Mouse (Mus musculus) ovary, postnatal 14 days (tissue): ENCODE results near the gene Igfbp1.
"Not testable (repeated sequence)": the region's sequence is repeated elsewhere in the genome, so short reads cannot be mapped to it uniquely, and the experiment has no call there.

Experiments used
- DNase-seq: peaks from one replicate; pipeline ENCODE4 v3.0.0; 2022; ENCODE audit warnings: low spot score

Igfbp1 gene

DNA sequence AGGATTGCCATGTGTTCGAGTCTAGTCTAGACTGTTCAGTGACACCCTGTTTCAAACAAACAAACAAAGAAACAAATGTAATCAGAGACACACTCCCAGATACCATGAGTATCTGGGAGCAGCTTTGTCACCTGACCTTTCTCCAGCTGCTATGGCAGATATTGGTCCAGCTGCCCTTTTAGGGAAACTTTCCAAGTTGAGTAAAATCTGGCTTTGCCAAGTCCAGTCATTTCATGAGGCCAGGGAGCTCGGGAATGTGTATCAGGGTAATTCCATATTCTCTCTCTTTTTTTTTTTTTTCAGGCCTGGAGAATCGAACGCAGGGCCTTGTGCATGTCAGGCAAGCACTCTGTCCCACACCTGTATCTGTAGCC, 2.3 kb upstream of the Igfbp1 start:
- no peak for DNase-seq

- DNase-seq: no peak
These were observed 424 bp downstream of the Igfbp1 start for GRCm38 (mm10) chr11:7198006-7198405.

GRCm38 (mm10) chr11:7198481-7199256, 1.1 kb downstream of the Igfbp1 start:
- DNase-seq: no peak

- DNase-seq: peak; percentile 55
These were observed 2.3 kb downstream of the Igfbp1 start for GRCm38 (mm10) chr11:7199736-7200392.

- DNase-seq: no peak
These were observed 2.8 kb downstream of the Igfbp1 start for GRCm38 (mm10) chr11:7200393-7200783.

GRCm38 (mm10) chr11:7202206-7202605, 4.6 kb downstream of the Igfbp1 start:
- DNase-seq: no peak

DNA sequence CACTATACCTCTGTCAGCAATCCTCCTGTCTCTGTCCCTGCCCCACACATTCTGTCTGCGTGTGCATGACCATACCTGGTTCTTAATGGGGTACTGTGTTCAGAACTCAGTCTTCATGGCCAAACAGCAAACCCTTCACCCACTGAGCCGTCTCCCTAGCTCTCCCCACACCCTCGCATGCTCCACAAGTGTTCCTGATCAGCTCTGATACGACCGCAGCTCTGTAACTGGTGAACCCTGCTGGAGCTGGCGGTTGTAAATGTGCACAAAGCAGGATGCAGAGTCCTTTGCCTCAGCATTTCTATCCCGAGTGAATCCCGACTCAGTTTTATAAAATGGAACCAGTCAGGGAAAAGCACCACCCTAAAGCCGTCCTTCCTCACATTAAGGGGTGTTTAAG, 6.3 kb downstream of the Igfbp1 start:
- no peak for DNase-seq

DNA sequence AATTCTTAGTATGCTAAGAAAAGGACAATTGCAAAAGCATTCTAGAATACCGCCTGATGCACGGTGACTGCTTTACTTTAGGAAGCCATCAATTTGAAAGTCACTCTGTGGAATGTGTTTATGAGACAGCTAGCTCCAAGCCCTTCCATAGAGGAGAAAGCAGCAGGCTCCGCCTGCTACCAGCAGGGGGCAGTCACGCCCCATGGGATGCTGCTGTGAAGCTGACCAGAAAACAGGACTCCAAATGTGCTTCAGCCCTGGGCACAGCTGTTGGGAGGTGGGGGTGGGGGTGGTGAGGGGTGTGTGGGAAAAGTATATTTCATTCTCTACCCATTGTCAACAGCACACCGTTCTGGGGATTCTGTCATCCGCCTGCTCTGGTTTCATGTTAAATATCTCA, 12.8 kb downstream of the Igfbp1 start:
- peak; percentile 76 for DNase-seq

DNA sequence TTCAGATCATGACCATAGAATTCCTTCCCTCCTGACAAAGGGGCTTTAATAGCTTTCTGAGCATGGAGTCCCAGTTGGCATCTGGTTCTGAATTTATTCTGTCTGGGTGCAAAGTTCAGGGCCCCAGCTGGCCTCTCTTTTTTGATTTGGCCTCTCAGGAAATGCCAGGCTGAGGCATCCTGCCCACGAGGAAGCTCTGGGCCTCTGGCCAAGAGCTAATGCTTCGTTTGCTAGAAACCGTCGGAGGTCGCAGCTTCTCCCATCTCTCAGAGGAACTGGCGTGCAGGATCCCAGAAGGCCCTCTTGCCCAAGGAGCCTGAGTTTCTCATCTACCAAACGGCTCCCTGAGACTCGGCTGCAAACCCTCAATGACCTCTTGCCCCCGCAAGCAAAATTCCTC, 13.6 kb downstream of the Igfbp1 start:
- DNase-seq: no peak

DNA sequence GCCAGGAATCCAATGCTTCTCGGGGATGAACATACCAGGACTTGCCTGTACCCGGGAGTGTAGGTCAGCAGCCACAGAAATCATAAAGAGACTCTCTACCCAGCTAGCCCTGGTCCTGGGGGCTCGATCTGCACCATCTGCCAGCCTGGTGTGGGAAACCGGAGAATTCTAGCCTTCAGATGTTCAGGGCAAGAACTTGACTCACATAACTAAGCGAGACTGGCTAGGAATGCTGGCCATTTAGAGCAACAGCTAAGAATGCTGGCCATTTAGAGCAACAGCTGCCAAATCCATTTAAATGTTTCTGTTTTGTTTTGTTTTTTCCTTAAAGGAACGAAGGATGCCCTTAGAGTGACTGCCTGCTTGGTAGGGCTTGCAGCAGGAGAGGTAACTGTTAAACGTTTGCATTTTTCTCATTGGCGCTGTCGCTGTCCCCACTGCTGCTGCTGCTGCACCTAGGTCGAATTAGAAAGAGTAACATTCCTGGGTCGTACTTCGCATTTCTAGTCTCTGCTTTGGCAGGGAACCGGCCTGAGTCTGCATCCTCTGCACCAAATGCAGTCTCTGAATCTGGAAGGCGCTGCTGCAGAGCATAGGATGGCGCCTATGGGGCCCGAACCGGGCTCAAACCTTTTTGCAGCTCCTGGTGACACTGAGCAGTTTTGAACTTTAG, 14.7 kb downstream of the Igfbp1 start:
- no peak for DNase-seq

- no peak for DNase-seq
These were observed 15.5 kb downstream of the Igfbp1 start for GRCm38 (mm10) chr11:7213161-7213500.

DNA sequence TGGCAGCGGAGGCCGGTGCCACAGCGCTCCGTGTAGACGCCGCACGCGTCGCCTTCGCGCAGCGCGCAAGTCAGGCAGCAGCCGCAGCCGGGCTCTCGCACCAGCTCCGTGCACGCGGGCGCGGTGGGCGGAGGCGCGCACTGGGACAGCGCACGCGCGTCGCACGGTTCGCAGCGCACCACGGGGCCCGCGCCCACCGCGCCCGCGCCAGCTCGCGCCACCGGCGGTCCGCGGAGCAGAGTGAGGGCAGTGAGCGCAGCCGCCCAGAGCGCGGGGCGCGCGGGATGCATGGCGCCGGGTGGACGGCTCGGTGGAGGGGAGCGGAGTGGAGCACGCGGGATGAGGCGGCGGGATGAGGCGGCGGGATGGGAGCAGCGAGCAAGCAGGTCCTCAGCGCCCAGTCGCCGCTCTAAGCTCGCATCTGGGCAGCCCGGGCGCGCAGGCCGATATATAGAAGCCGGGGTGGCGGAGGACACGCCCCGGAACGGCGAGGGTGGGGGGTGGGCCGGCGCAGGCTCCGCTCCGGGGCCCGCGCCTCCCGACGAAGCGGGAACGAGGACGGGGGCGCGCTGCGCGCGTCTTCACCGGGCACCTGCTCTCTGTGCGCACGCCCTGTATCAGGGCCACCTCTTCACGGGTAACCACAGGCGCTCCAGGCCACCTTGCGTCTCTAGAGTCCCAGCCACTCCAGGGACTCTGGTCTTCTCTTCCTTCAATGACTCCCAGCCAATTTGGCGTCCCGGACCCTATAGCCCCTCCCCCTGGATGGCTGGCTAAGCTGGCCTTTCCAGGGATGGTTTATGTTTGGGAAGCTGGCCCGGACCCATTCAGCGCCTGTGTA, 16.1 kb downstream of the Igfbp1 start, which contains the start of gene Igfbp3:
Gene Igfbp3, minus strand, starts transcription at position 423 of the 841 bp plus-strand sequence.
- DNase-seq: peak; percentile 36

DNA sequence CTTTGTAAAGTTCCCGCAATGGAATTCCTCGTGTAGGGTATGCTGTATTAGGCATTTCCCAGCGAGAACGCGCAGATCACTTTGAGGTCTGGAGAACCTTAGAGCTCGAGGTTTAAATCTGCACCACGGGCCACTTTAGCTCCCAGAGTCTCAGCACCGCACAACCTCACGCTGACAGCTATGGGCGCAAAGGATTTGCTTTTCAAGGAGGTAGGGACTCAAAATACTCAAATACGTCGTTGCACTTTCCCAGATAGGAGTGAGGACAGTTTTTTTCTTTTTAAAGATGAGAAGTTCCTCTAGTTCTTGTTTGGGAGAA, 16.7 kb downstream of the Igfbp1 start:
- no peak for DNase-seq

DNA sequence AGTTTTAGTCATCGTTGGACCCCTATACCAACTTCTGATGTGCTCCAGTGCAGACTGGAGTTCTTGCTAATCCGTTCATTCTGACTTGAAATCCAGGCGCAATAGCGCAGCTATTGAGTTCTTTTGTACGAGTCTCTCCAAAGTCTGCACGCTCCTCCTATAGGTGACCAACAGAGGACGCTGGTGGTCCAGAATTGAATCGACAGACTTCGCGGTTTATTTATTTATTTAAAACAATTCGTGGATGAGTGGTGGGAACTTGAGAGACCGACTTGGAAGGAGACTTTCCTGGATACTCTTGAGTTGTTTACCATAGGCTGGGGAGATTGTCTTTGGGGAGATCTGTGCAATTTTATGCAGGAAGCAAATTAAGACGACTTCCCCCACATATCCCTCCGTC, 17.2 kb downstream of the Igfbp1 start:
- peak; percentile 57 for DNase-seq

- DNase-seq: peak; percentile 65
These were observed 18.1 kb downstream of the Igfbp1 start for GRCm38 (mm10) chr11:7215703-7216102.

- not testable (repeated sequence) for DNase-seq
These were observed 24.2 kb downstream of the Igfbp1 start for GRCm38 (mm10) chr11:7221826-7222225.

DNA sequence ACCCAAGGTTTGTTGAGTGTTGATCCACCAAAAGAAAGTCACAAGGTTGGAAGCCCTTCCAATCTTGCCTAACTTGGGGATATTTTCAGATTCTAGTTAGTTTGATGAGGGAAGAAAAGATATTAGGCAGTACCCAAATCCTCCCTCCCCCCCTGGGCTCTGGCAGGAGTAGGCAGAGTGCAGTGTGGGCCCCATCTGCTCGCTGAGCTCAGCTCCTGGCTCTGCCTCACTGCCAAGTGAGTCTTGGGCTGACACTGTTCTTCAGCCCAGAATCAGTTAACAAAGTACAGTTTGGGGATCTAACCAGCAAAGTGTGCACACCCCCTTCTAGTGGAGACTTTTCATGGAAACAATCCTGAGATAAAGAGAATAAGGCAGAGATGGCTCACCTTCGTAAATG, 28.6 kb downstream of the Igfbp1 start:
- no peak for DNase-seq

GRCm38 (mm10) chr11:7226810-7227550, 29.4 kb downstream of the Igfbp1 start:
- DNase-seq: no peak

GRCm38 (mm10) chr11:7228107-7228506, 30.5 kb downstream of the Igfbp1 start:
- DNase-seq: no peak

- no peak for DNase-seq
These were observed 32.4 kb downstream of the Igfbp1 start for GRCm38 (mm10) chr11:7230000-7230399.

DNA sequence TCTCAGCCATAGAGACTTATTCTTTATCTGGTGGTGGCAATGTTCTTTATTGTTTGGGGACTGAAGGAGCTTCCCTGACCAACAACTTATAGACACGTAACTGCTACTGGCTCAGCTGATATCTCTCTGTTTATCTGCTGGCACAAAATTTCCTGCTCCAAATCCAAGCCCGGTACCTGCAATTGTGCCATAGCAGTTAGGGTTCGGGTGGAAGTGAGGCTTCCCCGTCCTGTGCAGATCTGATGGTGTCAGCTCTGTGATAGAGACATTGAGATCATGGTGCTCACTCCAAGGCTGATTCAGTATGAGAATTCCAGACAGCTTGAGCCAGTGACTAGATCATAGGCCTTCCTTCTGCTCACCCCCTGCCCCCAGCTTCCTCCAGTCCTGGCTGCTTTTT, 34.4 kb downstream of the Igfbp1 start:
- no peak for DNase-seq

DNA sequence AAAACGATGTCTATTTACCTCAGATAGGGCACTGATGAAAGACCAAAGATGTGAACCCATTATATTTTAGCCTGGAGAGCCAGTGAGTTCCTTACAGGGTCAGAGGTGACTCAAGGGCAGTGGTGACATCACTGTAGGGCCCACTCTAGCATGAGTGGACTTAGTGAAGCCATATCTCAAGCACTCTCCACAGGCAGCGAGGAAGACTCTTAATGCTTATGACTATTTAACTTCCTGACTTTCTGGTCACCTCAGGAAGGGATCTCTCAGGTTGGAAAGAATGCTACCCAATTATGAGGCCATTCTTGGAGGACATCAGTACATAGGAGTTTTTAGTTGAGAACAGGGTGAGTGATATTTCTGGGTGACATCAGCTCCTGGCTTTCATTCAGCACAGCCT, 35.8 kb downstream of the Igfbp1 start:
- no peak for DNase-seq
